Mouse (Mus musculus) liver (tissue): Measurements from ENCODE around the gene Ugt1a7c.
A peak's percentile ranks its signal among the peaks of the same experiment; 100 is the strongest.

Source experiments
- DNase-seq: peaks from one replicate; pipeline ENCODE4 v3.0.0-alpha.2; 2020; ENCODE audit warnings: mixed read lengths

Gene Ugt1a7c

DNA sequence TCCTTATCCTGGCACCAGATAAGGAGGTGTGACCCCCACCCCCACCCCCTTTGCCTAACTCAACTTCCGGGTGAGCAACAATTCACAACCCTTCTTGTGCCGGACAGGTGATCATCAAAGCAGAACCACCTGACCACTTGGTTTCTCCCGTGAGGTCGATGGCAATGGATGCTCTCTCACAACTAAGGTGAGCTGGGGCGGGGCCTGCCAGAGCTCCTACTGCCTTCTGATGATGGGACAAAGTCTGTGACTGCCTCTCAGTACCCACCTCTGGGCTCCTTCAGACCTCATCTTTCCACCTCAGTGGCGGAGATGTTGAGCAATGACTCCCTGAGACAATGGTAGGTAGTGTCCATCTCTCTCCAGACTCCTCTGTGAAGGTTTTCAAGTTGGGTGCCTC lies 151.0 kb downstream of the Ugt1a7c start:
- no peak for DNase-seq

DNA sequence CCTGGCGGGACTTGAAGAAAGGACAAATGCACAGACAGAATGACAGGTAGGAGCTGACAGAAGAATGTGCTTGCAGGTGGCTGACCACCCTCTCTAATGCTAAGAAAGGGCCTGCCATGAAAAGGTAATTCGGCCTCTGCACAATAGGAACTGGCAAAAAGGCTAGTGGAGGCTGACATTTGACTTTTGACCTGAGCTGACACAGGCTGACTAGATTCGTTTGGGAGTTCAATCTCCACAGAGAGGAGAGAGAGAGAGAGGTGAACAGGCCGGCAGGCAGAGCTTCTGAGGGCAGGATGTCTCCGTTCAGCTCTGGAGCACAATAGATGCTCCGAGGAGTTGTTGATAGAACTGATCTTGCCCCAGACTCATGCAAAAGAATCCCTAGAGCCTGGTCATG lies 151.5 kb downstream of the Ugt1a7c start:
- no peak for DNase-seq

DNA sequence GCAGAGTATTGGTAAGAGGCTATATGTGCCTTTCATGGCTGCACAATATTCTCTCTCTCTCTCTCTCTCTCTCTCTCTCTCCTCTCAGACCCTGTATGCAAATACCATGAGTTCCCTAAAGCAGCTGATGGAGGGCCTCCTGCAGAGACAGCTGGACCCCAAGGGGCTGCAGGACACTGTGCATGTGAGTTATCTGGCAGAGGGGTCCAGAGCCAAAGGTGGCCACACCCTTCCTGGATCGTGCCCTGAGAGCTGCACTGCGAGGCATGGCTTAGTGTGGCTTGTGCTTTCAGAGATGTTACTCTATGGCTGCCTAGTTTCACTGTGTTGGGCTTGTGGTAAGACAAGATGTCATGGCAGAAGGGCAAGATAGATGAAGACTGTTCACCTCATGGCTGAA lies 152.8 kb downstream of the Ugt1a7c start:
- no peak for DNase-seq

DNA sequence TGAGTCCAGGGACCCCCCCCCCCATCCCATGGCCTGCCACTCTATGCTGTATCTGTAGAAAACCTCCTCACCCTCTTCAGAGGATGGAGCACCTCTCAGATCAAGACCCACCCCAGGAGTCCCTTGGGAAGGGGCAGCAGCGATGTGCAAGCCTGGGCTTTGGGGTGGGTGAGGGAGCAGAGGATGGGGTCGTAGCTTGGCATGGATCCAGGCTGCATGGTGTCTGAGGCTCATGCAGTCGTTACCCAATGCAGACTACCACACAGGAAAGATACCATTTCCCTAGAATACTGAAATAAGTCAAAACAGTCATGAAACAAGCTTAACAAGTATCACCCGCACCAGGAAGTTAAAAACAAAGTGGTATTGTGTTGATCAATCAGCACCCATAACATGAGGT lies 153.8 kb downstream of the Ugt1a7c start:
- no peak for DNase-seq

DNA sequence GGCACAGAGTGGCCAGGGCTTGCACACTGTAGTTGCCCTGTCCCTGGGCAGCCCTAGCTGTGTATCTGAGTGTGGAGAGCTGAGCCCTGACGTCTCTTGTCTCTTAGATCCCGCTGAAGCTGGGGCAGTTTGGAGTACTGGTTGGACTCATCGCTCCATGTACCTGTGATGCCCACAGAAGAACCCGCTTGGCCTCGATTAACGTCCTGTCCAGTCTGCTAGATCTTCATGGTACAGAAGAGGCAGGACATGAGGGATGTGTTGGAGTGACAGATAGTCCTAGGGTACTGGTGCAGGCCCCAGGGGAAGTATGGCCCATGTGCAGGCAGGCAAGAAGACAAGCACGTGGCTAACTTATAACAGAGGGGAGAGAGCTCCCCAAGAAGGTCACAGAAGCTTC lies 154.7 kb downstream of the Ugt1a7c start:
- DNase-seq: no peak

DNA sequence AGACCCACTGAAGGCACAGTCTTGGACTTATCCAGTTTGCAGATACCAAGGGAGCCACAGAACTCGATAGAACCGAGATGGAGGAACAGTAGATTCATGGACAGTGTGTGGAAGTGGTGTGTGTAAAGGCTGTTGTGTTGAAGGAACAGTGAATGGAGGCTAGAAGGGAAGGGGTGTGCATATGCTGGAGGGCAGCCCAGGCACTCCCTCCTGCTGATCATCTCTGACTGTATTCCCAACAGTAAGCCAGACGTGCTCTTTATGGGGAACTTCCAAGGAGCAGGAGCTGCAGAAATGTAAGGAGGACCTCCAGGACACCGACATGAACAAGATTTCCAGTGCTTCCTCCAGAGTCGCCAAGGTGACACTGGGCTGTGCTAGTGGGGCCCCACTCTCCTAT lies 155.2 kb downstream of the Ugt1a7c start:
- no peak for DNase-seq

DNA sequence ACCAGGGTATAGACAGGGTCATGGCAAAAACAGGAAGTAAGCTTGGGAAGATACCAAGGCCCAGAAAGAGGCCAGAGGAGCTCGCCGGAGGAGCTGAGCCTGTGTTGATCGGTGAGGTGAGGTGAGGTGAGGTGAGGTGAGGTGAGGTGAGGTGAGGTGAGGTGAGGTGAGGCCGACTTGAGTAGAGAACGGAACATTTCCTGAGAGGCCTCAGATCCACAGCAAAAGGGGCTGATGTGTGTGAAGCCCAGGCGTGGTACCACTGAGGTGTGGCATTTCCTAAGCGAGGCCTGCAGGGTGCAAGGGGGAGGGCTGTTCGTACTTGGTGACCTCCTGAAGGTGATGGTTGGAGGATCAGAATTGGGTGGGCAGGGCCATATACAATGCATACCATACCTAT lies 158.2 kb downstream of the Ugt1a7c start:
- DNase-seq: no peak

DNA sequence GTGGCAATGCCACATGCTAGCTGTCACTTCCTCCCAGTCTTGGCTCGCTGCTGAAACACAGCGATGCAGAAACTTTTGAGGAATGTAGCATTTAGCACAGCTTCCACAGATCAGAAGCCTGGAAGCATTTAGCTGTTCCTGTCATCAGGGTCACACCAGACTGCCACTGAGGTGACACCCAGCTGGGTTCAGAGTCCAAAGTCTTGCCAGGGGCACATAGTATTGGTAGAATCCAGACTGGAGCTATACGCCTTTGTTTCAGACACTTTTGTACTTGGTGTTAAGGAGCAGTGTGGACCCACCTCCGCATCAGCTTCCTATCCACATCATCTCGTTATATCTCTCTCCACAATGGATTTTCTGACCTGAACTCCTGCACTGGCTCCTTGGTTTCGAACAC lies 158.7 kb downstream of the Ugt1a7c start:
- DNase-seq: no peak

DNA sequence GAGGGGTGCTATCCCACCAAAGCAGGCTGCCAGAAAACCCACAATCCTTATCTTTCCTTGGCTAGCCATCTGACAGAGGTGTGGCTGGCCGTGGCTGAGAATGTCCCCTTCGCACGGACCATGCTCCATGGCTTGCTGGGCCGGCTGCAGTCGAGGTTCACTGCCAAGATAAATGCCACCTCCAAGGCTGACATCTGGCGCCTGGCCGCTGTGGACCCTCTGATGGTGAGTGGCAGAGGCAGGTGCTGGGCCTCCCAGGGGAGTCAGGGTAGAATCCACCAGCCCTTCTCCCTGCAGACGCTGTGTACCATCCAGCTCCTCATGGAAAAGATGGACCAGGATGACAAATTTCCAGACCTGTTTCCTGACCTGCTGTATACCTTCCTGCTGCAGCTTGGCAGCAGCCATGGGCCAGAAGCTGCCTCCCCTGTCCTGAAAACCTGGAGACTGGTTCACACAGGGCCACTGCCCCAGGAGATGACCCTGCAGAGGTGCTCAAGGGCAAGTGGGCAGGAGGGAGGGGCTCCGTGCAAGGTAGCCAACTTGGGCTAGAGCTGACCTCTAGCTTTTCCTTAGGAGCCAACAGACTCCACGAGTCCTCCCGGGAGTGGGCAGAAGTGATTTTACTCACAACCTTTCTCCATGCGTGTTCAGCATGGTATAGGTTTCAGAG lies 160.1 kb downstream of the Ugt1a7c start:
- DNase-seq: no peak

DNA sequence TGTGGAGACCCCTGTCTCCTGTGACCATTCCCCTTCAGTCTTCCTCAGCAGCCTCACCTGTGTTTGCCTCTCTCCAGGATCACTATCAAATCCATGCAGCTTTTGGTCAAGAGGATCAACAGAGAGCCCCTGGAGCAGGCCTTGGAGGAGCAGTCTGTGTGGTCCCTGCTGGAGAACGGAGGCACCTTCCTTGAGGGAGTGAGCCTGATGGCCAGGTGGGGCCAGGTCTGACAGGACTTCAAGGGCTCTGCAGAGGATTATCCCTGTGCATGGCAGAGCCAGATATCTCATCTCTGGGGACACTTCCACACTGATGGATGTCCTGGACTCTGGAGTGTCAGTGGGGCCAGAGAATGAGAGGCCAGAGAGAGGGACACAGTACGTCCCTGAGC lies 160.6 kb downstream of the Ugt1a7c start:
- no peak for DNase-seq

DNA sequence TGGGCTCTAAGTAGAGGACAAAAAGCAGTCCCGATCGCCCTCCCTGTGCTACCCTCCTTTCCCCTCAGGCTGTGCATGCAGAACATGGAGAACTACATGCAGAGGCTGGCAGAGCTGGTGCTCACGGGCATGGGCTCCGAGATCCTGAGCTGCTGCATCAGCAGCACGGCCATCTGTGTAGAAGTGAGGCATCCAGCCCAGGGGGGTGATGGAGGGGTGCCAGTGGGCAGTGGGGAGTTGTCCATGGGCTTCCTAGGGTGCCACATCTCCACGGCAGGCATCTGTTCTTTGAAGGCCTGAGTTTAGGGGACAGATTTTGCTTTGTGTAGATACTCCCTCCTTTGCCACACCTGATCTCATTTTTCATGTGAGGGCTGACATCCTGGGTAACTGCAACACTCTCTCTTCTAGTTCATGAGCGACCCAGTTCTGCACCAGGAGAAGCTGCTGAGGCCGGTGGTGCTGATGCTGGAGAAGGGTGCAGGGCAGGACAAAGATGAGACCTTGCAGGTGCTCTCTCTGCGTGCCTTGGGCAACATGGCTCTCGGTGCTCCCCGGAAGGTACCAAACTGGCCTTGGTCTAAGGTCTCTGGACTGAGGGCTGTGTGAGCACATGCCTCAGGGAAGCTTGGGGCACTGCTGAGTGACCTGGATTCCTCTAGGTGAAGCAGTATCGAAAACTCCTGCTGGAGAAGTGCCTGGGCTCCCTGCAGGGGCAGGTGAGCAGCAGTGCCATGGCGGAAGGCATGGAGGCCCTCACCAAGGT lies 161.3 kb downstream of the Ugt1a7c start:
- no peak for DNase-seq

DNA sequence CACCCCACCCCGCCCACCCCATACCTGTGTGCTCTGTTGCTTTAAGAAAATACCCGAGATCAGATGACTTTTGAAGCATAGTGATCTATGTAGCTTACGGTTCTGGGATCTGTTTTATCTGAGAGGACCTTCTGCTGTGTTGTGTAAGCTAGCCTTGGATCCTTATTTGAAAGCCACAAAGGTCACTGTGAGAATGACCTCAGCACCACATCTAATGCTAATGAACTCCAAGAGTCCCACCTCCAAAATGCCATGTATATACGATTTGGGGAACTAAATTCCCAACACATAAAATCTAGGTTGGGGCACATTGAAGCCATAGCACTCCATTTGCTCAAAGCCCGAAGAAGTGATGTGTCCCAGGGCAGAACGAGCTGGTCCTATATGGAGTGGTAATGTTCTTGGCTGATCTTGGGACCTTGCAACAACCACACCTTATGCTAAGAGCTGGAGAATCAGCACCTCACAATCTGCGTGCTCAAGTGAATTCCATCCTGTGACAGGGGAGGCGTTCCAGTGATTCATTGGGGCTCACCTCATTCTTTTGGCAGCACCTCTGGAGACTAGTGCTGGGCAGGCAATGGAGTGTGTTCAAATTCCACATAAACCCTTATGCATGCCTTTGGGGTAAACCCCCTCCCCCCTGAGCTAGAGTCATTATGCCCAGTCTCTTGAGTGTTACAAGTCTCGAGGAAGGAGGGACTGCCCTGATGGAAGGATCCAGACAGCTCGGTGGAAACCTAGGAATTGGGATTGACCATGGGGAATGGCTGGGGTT lies 162.2 kb downstream of the Ugt1a7c start:
- DNase-seq: no peak

DNA sequence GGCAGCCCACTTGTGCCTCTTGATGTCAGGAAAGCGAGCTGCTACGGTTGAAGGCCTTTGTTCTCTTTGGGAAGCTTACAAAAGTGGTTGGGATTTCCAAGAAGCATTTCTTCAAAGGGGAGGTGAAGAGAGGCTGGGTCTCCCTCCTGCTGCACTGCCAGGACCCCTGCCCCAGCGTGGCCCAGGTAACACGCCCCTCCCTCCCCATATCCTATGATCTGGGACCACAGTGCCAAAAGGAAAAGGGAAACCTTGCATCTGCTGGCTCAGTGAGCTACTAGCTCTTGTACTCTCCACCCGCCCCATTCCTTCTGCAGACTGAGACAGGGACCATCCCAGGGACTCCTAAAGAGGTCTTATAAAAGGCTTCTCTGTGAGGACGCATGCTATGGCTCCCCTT lies 162.8 kb downstream of the Ugt1a7c start:
- DNase-seq: no peak

DNA sequence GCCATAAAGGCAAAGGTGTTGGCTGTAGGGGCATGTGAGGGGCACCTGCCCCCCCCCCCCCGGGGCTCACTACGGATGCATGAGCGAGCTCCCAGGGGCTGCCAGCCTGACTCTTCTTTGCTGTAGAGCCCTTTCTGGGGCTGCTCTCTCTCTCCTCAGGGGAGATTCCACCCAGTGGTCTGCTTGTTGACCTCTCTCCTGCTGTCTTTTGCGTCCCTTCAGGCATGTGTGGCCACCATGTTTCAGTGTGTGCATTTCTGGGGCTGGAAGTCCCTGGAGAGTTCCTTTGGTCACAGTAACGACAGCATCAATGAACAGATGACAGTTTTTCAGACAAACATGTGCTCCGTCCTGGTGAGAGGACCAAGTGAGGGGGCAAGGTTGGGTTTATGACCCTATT lies 163.5 kb downstream of the Ugt1a7c start:
- no peak for DNase-seq

DNA sequence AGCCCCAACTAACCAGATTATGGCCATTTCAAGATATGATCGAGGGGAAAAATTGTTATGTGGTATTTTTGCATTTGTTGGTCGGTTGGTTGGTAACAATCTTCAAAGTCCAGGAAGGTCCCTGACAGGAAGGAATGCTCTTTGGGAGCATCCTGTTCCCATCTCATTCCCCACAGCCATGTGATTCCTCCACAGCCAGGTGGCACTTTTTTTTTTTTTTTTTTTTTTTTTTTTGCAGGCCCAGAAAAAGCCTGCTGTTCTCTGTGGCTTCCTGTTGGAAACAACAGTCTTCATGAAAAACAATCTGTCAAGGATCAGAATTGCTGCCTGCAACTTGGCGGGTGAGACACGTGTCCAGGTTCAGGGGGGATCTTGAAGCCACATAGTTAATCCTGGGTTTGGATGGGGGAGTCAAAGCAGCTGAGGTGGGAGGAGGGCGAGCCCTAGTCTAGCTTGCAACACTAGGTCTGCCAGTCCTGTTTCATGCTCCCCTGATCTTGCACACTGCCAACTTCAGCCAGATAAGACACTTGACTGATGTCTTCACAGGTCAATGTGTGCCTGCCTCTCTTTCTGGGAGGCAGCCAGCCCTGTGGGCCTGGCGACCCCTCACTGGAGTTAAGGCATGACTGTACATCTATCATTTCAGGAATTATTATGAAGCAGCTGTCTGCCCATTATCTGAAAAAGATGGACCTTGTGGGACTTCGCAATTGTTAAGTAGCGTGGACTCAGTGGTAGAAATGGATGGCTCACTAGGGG lies 164.2 kb downstream of the Ugt1a7c start:
- peak; percentile 57 for DNase-seq

DNA sequence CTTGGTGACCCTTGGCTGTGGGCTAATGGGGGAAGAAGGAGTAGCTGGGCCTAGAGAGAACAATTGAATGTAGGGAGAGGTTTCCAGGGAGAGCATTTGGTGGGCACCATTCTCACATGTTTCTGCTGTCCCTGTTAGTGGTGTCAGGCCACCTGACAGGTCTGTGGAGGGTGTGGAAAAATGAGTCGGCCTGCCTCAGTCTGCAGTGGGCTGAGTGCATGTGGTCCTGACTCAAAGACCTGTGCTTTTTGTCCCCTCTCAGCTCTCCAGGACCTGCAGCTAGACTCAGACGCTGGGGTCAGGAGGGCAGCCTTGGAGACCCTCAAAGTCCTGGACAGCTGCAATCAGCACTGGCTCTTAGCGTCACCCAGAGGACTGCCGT lies 164.8 kb downstream of the Ugt1a7c start:
- no peak for DNase-seq

DNA sequence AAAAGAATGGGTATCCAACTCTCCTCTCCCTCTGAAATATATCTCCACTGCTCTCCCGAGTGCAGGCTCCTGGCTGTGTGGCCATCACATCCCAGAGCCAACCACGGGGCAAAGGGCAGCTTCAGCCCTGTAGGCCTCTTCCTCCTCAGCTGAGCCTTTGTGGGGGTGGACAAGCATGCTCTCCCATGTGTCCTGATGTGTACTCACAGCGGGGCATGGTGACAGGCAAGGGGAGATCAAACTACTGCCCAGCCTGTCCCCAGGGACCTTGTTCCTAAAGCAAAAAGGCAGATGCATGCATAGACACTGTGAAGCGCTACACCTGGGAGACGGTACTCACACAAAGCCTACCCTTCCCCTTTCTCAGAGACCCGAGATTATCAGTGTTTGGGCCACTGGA lies 165.3 kb downstream of the Ugt1a7c start:
- peak; percentile 78 for DNase-seq

DNA sequence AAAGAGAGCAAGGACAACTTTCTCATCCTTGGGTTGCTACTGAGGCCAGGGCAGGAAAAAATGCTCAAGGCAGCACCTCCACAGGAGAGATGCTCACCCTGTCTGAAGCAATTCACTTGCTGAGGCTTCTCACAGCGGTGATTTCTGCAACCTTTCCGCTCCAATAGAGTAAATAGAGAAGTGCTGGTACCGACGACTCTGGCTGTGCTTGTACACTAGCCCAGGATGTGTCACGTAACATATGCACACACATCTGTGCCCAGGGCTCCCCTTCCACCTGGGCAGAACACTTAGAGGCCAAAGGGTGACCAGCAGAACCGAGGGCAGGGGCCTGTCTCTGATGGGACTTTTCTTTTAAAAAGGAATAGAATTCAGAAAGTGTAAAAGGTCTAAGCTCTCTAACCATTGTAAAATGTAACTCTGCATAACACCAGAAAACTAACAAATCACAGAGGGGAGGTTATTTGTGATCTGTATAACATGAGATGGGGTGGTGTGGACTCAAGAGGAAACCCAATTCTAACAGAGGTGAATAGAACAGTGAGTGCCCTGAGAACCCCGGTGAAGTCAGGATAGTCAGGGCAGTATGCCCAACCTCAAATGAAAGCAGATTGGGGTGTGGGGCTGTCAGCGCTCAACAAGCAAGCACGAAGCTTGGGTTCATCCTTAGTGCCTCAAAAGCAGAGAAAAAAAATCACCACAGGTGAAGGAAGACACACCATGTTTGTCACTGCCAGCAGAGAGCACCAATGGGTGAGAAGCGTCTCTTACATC lies 165.9 kb downstream of the Ugt1a7c start:
- no peak for DNase-seq

DNA sequence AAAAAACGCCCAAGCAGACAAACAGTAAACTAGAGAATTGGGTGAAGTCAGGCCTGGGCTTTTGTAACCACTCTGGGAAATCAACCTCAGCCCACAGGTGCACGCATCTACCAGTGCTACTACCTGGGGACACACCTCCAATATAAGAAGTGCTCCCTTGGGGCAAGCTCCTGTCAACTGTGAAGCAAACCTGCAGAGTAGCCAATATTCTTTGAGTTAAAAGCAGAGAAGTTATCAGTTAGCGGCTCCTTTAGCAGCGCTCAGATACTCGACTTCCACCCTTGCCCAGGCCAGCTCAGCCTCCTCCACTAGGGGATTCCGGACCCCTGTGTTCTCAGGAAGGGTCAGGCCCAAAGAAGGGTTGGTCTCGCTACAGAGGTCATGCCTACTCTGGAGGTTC lies 166.8 kb downstream of the Ugt1a7c start:
- no peak for DNase-seq

DNA sequence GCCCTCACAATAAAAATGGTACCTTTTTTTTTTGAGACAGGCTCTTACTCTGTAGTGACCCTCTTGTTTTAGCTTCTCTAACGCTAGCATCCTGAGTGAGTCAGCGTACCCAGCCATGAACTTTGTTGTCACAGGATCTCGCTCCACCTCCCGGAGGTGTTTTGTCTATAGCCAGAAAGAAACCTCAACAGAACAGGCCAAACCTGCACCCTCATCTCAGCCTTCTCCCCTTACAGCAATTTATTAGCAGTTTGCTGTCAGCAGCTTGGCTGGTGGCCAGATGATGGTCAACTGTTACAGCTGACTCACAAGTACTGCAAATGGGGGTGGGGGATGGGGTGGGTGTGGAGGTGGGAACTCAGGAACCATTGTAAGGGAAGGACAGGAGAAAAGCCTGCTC lies 167.4 kb downstream of the Ugt1a7c start:
- DNase-seq: peak; percentile 74

DNA sequence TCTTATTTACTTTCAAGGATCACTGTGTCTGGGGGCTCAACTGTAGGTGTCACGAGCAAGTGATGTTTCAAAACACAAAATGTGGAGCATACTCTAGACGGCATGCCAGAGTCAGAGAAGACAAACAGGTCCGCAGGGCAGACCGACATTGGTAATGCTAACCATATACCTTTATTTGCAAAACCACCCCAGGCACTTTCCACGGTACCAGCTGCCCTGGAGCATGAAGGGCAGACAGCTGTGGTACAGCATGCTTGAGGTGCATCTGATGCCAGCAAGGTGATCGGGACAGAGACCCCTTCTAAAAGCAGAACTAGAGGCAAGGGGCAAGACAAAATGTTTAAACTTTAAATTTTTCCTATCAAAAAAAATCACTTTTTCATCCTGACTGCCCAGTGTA lies 168.1 kb downstream of the Ugt1a7c start:
- no peak for DNase-seq

DNA sequence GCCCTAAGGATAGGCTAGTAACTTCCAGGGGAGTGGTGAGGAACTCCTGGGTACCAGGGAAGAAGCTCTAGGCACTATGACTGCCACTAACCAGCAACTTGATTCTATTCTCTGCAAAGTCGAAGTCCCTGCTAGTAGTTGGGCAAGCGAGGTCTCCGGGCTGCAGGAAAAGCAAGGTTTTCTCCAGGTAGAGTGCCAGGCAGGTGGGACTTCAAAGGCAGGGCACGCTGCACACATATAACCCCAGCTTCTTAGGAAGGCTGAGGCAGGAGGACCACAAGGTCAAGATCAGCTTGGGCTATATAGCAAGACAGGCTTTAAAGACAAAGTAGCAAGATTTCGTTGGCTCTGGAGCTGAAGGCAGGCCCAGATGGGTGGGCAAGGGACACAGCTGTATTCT lies 168.9 kb downstream of the Ugt1a7c start:
- no peak for DNase-seq
